In the genomic region with DNA sequence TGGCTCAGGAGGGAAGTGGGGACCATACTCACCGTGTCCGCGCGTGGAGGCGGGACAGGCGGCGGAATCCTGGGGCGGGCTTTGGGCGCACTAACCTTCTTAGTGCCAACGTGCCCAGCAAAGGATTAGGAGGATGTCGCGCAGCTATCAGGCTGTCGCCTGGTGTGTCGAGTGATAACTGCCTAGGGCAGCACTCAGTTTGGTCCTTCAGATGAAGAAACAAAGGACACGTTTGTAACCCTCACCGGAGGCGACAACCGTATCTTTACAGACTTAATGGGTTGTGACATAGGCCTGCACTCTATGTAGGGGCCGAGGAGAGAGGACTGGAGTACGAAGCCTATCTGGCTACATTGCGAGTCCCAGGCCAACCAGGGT, we compare ENCODE assay signal across 8 mouse cellular contexts. TPM values are rescaled to one million over a fixed set of nuclear protein-coding genes. Genes with fewer than 3 reads are reported as not detected.
DNase-seq lines count a peak whose midpoint lies in the region; ATAC-seq lines count a peak whose summit lies in the region.

No protein-coding gene starts in this region.

- no peaks in the 10 kb centered on the region for H3K9me3 ChIP-seq in kidney, embryonic 16.5 days (ENCODE audit: low read length)
- H3K9me3 ChIP-seq in hindbrain, embryonic 16.5 days (ENCODE audit: control insufficient read depth, low read length), result no peaks in the 10 kb centered on the region
- no peaks in the 10 kb centered on the region for H3K9me3 ChIP-seq in midbrain, embryonic 14.5 days (ENCODE audit: control insufficient read depth, low read length)

- DNase-seq in kidney, postnatal 4 days, result no peak
- peak; percentile 63 for DNase-seq in c-Kit-positive CD71-positive TER-119-positive erythroid progenitor cells, embryonic 14.5 days (ENCODE audit: low spot score)
- DNase-seq in midbrain, embryonic 14.5 days, result no peak
- DNase-seq in yolk sac, embryonic 10.5 days (ENCODE audit: low spot score), result no peak
- no peak for DNase-seq in embryo, embryonic 11 days
- no peak for DNase-seq in MN1 (ENCODE audit: low spot score)

- peaks cover 10% of the 10 kb centered on the region; the same call in 1 of the 2 replicates for H3K4me1 ChIP-seq in kidney, embryonic 16.5 days (ENCODE audit: insufficient read depth, low read length)
- no peaks in the 10 kb centered on the region for H3K4me1 ChIP-seq in hindbrain, embryonic 16.5 days (ENCODE audit: control insufficient read depth, insufficient read depth, low read depth, low read length)
- no peaks in the 10 kb centered on the region for H3K4me1 ChIP-seq in midbrain, embryonic 14.5 days (ENCODE audit: control insufficient read depth, insufficient read depth, low read length)

- H3K36me3 ChIP-seq in kidney, embryonic 16.5 days (ENCODE audit: insufficient read depth, low read length), result no peaks in the 10 kb centered on the region
- H3K36me3 ChIP-seq in hindbrain, embryonic 16.5 days (ENCODE audit: control insufficient read depth, insufficient read depth, low read length), result no peaks in the 10 kb centered on the region
- H3K36me3 ChIP-seq in midbrain, embryonic 14.5 days (ENCODE audit: control insufficient read depth, insufficient read depth, low read length), result no peaks in the 10 kb centered on the region

- H3K4me3 ChIP-seq in kidney, embryonic 16.5 days (ENCODE audit: low read length), result peak overlapping the region; percentile 65
- H3K4me3 ChIP-seq in hindbrain, embryonic 16.5 days (ENCODE audit: low read length), result peak overlapping the region; percentile 80
- peak overlapping the region; percentile 74 for H3K4me3 ChIP-seq in midbrain, embryonic 14.5 days (replicated peaks; ENCODE audit: low read depth, low read length)

- WGBS in kidney, embryonic 16.5 days, result 2% methylated on average over 21 of the region's 21 CpGs
- 3% methylated on average over 21 of the region's 21 CpGs for WGBS in hindbrain, embryonic 16.5 days
- WGBS in midbrain, embryonic 14.5 days, result 2% methylated on average over 21 of the region's 21 CpGs

- no peaks in the 10 kb centered on the region for H3K27me3 ChIP-seq in kidney, embryonic 16.5 days (ENCODE audit: insufficient read depth, low read length)
- H3K27me3 ChIP-seq in hindbrain, embryonic 16.5 days (replicated peaks; ENCODE audit: control insufficient read depth, insufficient read depth, low read length), result no peaks in the 10 kb centered on the region
- H3K27me3 ChIP-seq in midbrain, embryonic 14.5 days (ENCODE audit: control insufficient read depth, insufficient read depth, low read length), result no peaks in the 10 kb centered on the region

- peak overlapping the region; percentile 62 for H3K4me2 ChIP-seq in kidney, embryonic 16.5 days (replicated peaks; ENCODE audit: low read depth, low read length)
- peak overlapping the region; percentile 74 for H3K4me2 ChIP-seq in hindbrain, embryonic 16.5 days (ENCODE audit: low read length)
- peak overlapping the region; percentile 73 for H3K4me2 ChIP-seq in midbrain, embryonic 14.5 days (ENCODE audit: low read length)

- H3K9ac ChIP-seq in kidney, embryonic 16.5 days (replicated peaks; ENCODE audit: low read length), result peak overlapping the region; percentile 67
- H3K9ac ChIP-seq in hindbrain, embryonic 16.5 days (ENCODE audit: low read depth, low read length), result peak overlapping the region; percentile 70
- H3K9ac ChIP-seq in midbrain, embryonic 14.5 days (replicated peaks; ENCODE audit: low read length), result peak overlapping the region; percentile 52

- ATAC-seq in kidney, embryonic 16.5 days (ENCODE audit: low FRiP score, low TSS enrichment), result peak; percentile 16; the same call in 1 of the 2 replicates
- peak; percentile 82 for ATAC-seq in hindbrain, embryonic 16.5 days
- ATAC-seq in midbrain, embryonic 14.5 days (ENCODE audit: low FRiP score, low TSS enrichment), result peak; percentile 75; the same call in 1 of the 2 replicates

- no peak overlapping the region for H3K27ac ChIP-seq in kidney, embryonic 16.5 days (ENCODE audit: low read length)
- peak overlapping the region; percentile 55; the same call in 1 of the 2 replicates for H3K27ac ChIP-seq in hindbrain, embryonic 16.5 days (ENCODE audit: low read depth, low read length)
- H3K27ac ChIP-seq in midbrain, embryonic 14.5 days (replicated peaks; ENCODE audit: low read depth, low read length), result peak overlapping the region; percentile 60; the same call in 1 of the 2 replicates

RNA-seq across cellular contexts. Expression of gene Ubxn11, which starts 0.4 kb away (rescaled TPM):
- polyA plus RNA-seq in kidney, embryonic 16.5 days (2015; fragmentation: Nextera tagmentation; extraction: Ambion mirVana), result 13.5 and 13.8 TPM in 2 replicates
- 21.3 and 21.5 TPM in 2 replicates for polyA plus RNA-seq in hindbrain, embryonic 16.5 days (2015; fragmentation: Nextera tagmentation; extraction: Ambion mirVana)
- polyA plus RNA-seq in midbrain, embryonic 14.5 days (2014; fragmentation: Nextera tagmentation; extraction: Ambion mirVana), result 11.7 and 13.6 TPM in 2 replicates

RNA-seq across cellular contexts. Expression of gene Cd52, which starts 7.8 kb away (rescaled TPM):
- polyA plus RNA-seq in kidney, embryonic 16.5 days (2015; fragmentation: Nextera tagmentation; extraction: Ambion mirVana), result 7.4 and 7.6 TPM in 2 replicates
- polyA plus RNA-seq in hindbrain, embryonic 16.5 days (2015; fragmentation: Nextera tagmentation; extraction: Ambion mirVana), result 1.5 and 1.8 TPM in 2 replicates
- 1.8 and 4.5 TPM in 2 replicates for polyA plus RNA-seq in midbrain, embryonic 14.5 days (2014; fragmentation: Nextera tagmentation; extraction: Ambion mirVana)

RNA-seq across cellular contexts. Expression of gene Sh3bgrl3, which starts 25.9 kb away (rescaled TPM):
- polyA plus RNA-seq in kidney, embryonic 16.5 days (2015; fragmentation: Nextera tagmentation; extraction: Ambion mirVana), result 389 and 435 TPM in 2 replicates
- 467 and 509 TPM in 2 replicates for polyA plus RNA-seq in hindbrain, embryonic 16.5 days (2015; fragmentation: Nextera tagmentation; extraction: Ambion mirVana)
- 376 and 460 TPM in 2 replicates for polyA plus RNA-seq in midbrain, embryonic 14.5 days (2014; fragmentation: Nextera tagmentation; extraction: Ambion mirVana)

RNA-seq across cellular contexts. Expression of gene Crybg2, which starts 42.1 kb away (rescaled TPM):
- 4.2 and 4.5 TPM in 2 replicates for polyA plus RNA-seq in kidney, embryonic 16.5 days (2015; fragmentation: Nextera tagmentation; extraction: Ambion mirVana)
- 3.7 and 5.3 TPM in 2 replicates for polyA plus RNA-seq in hindbrain, embryonic 16.5 days (2015; fragmentation: Nextera tagmentation; extraction: Ambion mirVana)
- polyA plus RNA-seq in midbrain, embryonic 14.5 days (2014; fragmentation: Nextera tagmentation; extraction: Ambion mirVana), result 1.8 and 2.3 TPM in 2 replicates

RNA-seq across cellular contexts. Expression of gene Zfp683, which starts 49.1 kb away (rescaled TPM):
- polyA plus RNA-seq in kidney, embryonic 16.5 days (2015; fragmentation: Nextera tagmentation; extraction: Ambion mirVana), result not detected in 2 replicates
- not detected in 2 replicates for polyA plus RNA-seq in hindbrain, embryonic 16.5 days (2015; fragmentation: Nextera tagmentation; extraction: Ambion mirVana)
- polyA plus RNA-seq in midbrain, embryonic 14.5 days (2014; fragmentation: Nextera tagmentation; extraction: Ambion mirVana), result not detected in 2 replicates

Comparison
In these comparisons a context has a peak if more than half of its experiments do, and no peak if none do; other contexts are left out.
1. ATAC-seq: peak in every context shown above with its lines; median percentile 82 in hindbrain, embryonic 16.5 days; 75 in midbrain, embryonic 14.5 days; 16 in kidney, embryonic 16.5 days.